Mouse (Mus musculus): Measurements from ENCODE around the gene Ttc30a2.
"Not testable (repeated sequence)": the region's sequence is repeated elsewhere in the genome, so short reads cannot be mapped to it uniquely, and the experiment has no call there.

Gene Ttc30a2

DNA sequence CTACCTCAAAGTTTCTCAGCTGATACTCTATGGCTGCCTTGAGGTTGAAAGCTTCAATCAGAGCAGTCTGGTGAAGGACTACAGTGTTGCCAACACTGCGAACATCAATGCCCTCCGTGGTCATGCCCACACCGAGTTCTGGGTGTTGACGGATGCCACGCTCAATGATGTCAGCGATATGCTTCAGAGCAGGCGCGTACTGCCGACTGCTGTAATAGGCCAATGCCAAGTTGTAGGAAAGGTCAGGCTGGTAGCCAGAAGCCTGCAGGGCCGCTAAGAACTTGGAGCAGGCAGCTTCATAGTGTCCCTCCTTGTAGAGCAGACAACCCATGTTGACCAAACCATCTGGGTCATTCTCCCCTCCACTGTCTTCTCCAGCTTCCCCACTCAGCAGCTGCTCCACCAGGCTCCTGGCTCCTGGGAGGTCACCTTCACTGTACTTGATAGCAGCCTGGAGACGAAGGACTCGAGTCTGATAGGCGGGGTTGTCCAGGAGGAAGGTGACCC is 3.0 kb upstream of the Ttc30a2 start:
- not testable (repeated sequence) for DNase-seq

DNA sequence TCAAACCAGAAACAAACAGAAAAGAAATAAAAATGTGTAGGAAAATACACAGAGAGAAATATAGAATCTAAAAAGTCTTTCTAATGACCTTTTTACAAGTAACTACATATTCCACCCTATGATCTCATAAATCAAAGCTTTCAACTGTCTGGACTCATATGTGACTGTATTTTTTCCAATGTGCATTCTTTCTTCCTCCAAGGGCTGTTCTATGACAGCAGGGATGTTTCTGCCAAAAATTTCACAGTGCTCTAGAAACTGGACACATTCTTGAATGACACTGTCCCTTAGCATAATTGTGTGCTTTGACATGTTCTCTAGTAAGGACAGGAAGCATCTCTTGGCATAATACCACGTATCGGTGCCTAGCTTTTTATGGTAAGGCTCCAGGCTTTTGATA is 1.9 kb downstream of the Ttc30a2 start:
- not testable (repeated sequence) for DNase-seq

DNA sequence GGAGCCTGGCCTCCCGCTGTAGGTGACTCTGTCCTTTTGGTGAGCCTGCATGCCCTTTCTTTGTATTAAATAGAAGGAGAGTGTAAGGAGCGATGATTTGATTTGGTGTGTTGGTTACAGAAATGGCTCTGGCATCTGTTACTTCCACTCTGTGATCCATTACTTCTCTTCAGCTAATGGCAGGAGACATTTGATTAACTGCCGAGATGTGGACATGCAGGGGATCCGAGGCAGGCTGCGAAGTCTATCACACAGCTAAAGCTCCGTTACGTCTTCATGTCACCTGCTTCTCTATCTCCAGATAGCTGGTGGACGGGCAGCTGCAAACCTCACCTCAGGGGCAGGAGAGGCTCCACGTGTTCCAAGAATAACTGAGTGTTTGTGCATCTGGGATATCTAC is 3.8 kb downstream of the Ttc30a2 start:
- no peak for DNase-seq

GRCm38 (mm10) chr2:75964972-75965371 is 13.0 kb downstream of the Ttc30a2 start:
- peak; percentile 37 to 40 for DNase-seq

DNA sequence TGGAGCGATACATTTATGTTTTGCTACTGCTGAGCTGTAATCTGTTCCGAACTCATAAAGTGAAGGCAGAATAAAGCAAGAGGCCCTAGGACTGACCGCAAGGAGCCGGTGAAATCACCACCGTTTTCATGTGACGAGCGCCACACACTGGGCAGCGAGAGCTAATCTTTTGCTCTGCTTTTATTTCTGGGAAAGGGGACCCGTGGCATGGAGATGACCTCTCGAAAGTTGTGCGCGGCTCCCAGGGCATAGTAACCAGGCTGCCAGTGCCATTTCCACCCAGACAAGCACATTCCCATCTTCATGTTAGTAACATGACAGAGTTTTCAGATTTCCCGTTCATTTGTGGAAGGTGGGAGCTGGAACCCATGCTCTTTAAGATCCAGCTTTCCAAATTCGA is 13.5 kb downstream of the Ttc30a2 start:
- DNase-seq: peak; percentile 21 to 27

- DNase-seq: no peak
Measured at GRCm38 (mm10) chr2:75964051-75964450, 13.9 kb downstream of the Ttc30a2 start.

GRCm38 (mm10) chr2:75963211-75963840 is 14.6 kb downstream of the Ttc30a2 start:
- no peak for DNase-seq

DNA sequence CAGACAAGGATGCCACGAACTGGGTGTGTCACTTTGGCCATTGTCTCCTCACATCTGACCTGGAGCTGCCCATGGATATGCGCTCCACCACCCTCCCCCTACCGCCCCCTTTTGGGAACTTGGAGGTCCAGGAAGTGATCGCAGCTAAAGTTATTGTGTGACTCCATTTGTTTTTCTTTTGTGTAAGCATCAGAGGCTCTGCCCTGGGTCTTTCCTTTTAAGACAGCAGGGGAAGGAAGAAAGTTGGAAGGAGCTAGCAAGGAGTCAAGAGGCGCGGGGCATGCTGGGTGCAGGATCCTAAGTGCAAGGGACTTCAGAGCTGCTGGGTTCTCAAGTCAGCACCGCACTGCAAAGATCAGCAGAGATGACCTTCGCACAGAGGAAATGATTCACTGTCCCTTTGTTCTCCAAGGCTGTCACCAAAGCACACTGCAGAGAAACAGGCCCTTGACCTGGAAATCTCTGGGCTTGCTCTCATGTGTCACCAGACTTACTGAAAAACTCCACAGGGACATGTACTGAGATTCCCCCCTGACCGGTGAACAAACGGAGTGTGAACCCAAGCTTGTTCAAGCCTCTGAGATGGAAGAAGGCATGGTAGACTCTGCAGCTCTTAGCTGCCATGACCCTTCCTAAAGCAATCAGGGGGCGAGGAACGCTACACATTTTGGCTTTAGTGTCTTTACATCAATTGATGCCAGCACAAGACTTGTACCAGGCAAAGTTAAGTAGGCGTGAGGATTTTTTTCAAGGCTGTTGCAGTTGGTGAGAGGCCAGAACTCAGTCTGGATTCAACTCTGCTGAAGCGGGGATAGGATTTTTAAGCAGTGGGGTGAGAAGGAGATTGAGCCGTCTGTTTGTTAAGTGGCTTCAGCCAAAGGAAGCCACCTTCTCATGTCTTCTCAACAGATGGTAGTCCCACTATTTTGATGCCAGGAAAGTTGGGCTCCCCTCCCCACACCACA is 17.3 kb downstream of the Ttc30a2 start:
- DNase-seq: no peak

DNA sequence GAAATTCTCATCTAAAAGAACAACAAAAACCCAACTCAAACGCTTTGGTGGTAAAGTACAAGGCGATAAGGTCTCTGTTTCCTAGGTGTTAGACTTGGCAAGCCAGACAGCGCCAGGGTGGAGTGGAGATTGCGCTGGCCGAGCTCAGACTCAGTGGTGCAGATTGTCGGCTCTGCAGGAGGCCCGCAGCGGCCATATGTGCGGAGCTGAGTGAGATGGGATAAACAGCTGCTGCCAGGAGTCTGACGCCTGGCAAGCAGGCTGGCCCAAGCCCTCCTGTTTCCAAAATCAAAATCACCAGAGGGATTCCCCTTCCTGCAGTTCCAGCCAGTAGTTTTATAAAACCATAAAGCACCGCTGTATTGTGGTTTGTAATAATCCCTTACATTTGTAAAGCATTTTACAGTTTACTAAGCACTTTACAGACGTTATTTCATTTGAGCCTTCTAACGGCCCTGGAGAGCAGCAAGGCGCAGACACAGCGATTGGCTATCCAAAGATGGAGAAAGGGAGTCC is 18.1 kb downstream of the Ttc30a2 start:
- no peak for DNase-seq

DNA sequence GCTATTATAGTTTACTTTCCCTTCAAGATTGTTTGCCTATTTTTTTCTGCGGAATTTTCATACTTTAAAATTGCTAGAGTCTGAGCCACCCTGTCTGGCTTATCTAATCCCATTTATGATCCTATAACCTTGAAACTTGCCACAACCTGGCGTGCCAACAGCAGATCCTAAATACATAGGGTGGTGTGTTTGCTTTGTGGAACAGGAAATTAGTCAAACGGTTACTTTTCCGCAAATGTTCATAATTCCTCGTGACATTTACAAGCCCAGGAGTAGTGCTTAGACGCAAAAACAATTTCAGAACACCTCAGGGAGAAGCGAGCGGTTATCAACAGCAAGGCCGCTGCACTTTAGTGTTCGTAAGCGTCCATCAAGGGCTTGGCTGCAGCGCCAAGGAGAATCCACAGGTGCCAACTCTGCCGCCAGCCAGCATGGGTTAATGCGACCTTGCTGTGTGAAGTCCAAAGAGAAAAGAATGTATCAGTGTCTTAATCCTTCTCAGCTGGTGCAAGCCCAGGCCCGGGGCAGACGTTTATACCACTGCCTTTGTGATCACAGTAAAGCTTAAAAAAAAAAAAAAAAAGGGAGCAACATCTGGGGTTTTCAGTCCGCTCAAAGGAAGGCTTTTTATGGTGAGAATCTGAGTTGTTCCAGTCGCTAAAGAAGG is 18.7 kb downstream of the Ttc30a2 start:
- DNase-seq: no peak

DNA sequence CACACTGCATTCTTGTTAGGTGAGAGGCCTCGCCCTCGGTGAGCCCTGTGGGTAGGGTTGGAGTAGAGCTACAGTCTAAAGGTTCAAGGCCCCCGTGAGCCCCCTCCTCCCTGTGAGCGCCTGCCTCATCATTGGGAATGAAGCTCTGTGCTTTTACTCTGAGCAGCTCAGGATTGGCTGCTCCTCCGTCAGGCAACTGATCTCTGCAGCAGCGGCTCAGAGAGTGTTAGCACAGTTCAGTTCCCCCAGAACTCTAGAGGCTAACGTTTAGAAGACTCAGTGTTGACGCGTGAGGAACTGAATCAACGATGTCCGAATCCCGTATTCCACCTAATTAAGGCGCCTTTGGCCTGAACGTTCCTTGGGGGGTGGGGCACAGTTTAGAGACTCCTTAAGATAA is 22.3 kb downstream of the Ttc30a2 start:
- DNase-seq: no peak

DNA sequence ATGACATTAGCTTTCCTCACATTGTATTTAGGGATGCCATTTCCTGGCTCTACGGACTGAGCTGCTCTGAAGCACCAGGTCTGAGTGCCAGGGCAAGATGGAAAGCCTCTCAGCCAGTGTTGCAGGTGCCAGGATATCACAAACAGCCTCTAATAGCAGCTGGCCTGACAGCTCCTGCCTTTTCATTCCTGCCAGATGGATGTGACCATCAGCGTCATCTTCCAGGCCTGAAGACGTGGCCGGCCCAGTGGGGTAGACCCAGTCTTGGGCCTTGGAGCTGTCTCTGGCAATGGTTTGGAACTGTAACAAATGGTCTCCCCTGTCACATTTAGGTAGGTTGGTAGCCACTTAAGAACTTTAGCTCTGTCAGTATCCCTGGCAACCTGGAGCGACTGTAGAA is 24.6 kb downstream of the Ttc30a2 start:
- no peak for DNase-seq

DNA sequence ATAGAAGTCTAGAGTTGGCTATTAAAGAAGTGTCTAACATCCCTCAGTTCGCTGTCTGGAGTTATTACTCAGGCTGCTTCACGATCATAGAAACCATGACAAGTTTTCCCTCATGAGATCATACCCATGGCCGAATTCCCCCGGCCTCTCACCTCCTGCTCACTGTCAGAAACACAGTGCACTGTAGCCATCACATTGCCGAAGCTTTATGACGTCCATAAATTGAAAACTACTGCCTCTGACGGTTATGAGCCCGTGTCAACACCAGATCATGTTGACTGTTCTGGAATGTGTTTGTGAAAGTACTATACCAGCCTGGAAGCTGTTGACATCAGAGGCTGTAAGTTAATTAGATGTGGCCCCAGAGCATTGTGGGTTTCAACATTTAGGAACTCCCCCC is 27.3 kb downstream of the Ttc30a2 start:
- no peak for DNase-seq

DNA sequence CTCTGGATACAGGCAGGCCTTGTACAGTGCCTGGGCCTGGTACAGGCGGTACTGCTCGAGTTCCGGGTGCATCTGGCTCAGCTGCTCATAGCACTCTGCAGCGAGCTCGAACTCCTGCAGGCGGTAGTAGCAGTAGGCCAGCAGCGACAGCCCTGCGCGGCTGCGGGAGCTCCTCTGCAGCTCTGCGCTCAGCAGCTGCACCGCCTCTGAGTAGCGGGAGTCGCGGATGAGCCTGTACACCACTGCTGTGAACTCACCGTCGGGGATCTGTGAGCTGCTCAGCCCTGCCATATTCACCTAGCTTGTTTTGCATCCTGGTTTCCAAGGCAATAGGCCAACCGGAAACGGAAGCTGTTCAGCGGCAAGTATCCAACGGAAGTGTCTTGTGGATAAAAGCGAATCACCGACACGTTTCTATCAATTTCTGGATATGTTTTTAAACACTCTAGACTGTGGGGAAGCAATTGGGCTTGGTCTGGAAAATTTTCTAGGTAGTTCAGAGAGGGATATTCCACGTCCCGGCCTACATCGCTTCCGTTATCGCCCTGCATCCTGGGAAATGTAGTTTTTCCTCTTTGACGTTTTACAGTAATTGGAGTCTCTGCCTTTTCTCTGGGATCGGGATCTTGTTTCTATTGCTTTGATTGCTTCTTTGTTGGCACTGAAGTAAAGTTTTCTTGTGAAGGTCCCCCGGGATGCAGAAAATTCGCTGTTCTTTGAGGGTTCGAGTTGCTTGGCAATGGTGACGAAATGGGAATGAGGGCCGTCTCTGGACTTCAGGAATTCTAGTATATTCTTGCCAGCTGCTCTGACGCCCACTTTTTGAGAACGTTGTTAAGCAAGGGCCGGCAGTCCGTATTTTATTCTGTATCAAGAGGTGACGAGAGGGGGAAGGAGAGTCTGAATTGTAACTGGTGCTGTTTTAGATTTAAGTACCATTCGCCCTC is 39.6 kb downstream of the Ttc30a2 start, which contains the start of gene Ttc30b:
Gene Ttc30b, minus strand, starts transcription at position 469 of the 947 bp plus-strand sequence.
- DNase-seq: peak; percentile 63 to 66

- DNase-seq: not testable (repeated sequence)
Measured at GRCm38 (mm10) chr2:75937520-75938116, 40.4 kb downstream of the Ttc30a2 start.

GRCm38 (mm10) chr2:75936685-75937084 is 41.3 kb downstream of the Ttc30a2 start:
- not testable (repeated sequence) for DNase-seq

DNA sequence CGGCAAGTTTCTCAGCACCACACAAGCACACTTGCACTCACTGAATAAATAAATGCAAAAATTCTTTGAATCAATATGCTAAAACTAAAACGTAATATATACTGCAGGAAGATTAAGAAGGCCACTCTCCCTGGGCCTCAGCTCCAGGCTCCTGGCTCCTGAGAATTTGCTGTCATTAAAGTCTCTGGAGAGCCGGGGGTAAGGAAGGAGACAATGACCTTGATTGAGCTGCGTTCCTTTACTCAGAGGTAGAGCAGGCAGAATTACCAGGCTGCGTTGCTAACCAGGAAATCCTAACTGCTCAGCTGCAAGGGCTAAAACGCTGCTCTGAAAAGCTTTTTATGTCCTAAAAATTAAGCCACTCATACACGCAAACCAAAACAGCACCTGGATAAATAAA is 44.4 kb downstream of the Ttc30a2 start:
- no peak for DNase-seq

DNA sequence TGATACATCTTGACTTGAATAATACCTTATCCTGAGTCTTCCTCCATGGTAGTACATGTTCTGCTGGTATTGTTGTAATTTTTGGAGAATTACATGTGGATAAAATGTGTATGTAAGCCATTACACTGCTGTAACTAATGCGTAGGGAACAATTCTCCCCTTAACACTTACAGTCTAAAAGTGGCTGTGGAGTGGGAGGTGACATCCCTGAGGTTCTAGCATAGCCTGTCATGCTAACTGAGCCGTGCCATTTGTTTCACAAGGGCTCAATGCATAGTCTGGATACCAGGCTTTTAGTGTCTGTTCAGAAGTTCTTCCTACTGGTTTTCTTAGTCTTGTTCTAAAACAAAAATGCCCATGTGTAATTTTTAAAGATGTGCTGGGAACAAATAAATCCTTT is 47.0 kb downstream of the Ttc30a2 start:
- no peak for DNase-seq

DNA sequence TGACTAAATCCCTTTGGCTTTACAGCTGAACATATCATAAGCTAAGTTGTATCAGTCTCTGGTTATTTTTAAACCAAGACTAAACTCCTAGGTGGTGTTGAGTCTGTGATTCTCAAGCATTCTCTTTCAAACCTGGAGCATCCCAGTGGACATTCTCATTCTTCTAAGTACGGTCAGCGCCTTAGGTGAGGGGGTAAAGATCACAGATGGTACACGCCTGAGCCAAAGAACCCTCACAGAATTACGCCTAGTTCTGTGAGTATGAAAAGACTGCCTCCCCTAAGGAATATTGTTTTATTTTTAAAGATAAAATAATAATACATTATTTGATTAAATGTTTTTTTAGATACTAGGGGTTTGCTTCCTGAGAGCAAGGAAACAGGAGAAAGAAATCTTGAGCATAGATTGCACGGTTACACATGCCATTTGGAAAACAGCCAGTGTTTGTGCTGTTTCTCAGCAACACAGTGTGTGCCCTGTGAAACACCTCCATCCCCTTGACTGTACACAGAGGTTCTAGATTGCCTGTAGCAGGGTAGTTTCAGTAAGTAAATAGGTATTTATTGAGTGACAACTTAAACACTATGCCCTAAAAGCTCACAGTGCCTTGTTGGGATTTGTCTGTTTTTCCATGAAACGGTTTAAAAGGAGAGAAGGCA is 48.1 kb downstream of the Ttc30a2 start:
- DNase-seq: no peak

DNA sequence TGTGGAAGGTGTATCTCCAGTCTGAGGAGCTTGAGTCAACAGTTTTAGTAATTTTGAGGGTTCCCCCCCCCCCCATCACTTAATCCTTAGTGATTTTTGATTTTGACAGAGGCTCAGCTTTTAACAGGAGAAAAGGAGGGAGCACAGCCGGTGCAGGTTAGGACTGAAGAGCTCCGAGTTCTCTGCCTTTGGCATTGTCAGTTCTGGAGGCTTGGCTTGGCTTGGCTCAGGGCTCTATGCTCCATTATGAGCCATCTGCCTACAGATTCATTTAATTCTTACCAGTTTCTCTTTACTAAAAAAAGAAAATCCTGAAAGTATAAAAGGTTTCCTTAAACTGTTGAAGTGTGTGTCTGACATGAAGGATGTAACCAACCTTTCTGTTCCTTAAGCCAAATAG is 48.8 kb downstream of the Ttc30a2 start:
- no peak for DNase-seq

- DNase-seq: no peak
Measured at GRCm38 (mm10) chr2:75928011-75928410, 50.0 kb downstream of the Ttc30a2 start.

Measured in thymus, postnatal 36 days (tissue).